ENCODE assay signal across 8 mouse cellular contexts in genomic region chr12:56681096-56681811, GRCm38 (mm10). TPM values are rescaled to one million over a fixed set of nuclear protein-coding genes. Genes with fewer than 3 reads are reported as not detected.
DNase-seq lines count a peak whose midpoint lies in the region; ATAC-seq and TF ChIP-seq lines count a peak whose summit lies in the region.

No protein-coding gene starts in this region.

- H3K27me3 ChIP-seq in lung, embryonic 14.5 days (ENCODE audit: insufficient read depth, low read length), result peaks cover 64% of the 10 kb centered on the region
- peaks cover 59% of the 10 kb centered on the region for H3K27me3 ChIP-seq in heart, embryonic 16.5 days (ENCODE audit: control insufficient read depth, insufficient read depth, low read length)
- peaks cover 70% of the 10 kb centered on the region for H3K27me3 ChIP-seq in limb, embryonic 12.5 days

- no peaks in the 10 kb centered on the region for H3K36me3 ChIP-seq in lung, embryonic 14.5 days (ENCODE audit: insufficient read depth)
- H3K36me3 ChIP-seq in heart, embryonic 16.5 days (ENCODE audit: control insufficient read depth, insufficient read depth), result no peaks in the 10 kb centered on the region
- no peaks in the 10 kb centered on the region for H3K36me3 ChIP-seq in limb, embryonic 12.5 days

- 1% methylated on average over 38 of the region's 38 CpGs for WGBS in lung, embryonic 14.5 days
- under 1% methylated on average over 38 of the region's 38 CpGs for WGBS in heart, embryonic 16.5 days
- 2% methylated on average over 38 of the region's 38 CpGs for WGBS in limb, embryonic 12.5 days

- no peaks in the 10 kb centered on the region for H3K4me1 ChIP-seq in lung, embryonic 14.5 days (ENCODE audit: insufficient read depth)
- H3K4me1 ChIP-seq in heart, embryonic 16.5 days (ENCODE audit: control insufficient read depth, insufficient read depth, low read length), result peaks cover 6% of the 10 kb centered on the region; the same call in 1 of the 2 replicates
- peaks cover 24% of the 10 kb centered on the region for H3K4me1 ChIP-seq in limb, embryonic 12.5 days (replicated peaks)

- H3K4me2 ChIP-seq in lung, embryonic 14.5 days, result peak overlapping the region; percentile 63
- peak overlapping the region; percentile 64 for H3K4me2 ChIP-seq in heart, embryonic 16.5 days (ENCODE audit: low read depth, low read length)
- peak overlapping the region; percentile 83 for H3K4me2 ChIP-seq in limb, embryonic 12.5 days

- peak; percentile 75 for DNase-seq in lung, embryonic 14.5 days
- DNase-seq in lung, adult 18-20 months, result no peak
- DNase-seq in neural tube, embryonic 10.5 days (ENCODE audit: extremely low spot score, low spot score), result peak; percentile 71
- DNase-seq in gastrocnemius, postnatal 14 days, result no peak
- DNase-seq in cerebellum, adult 9-10 months, result no peak
- DNase-seq in adrenal gland, adult 2 months, result no peak

- peak overlapping the region; percentile 38; the same call in 1 of the 2 replicates for H3K9ac ChIP-seq in lung, embryonic 14.5 days
- H3K9ac ChIP-seq in heart, embryonic 16.5 days (ENCODE audit: low read length), result peak overlapping the region; percentile 11; the same call in 1 of the 2 replicates
- H3K9ac ChIP-seq in limb, embryonic 12.5 days (replicated peaks), result peak overlapping the region; percentile 58

- peak; percentile 69 for TF ChIP-seq CTCF in lung, embryonic 14.5 days (IDR thresholded peaks at IDR 0.05; ENCODE audit: low read depth)

- ATAC-seq in lung, embryonic 14.5 days (ENCODE audit: insufficient read depth), result peak; percentile 75
- ATAC-seq in heart, embryonic 16.5 days (replicated peaks; ENCODE audit: extremely low read depth, insufficient read depth, low FRiP score), result no peak
- peak; percentile 73 for ATAC-seq in limb, embryonic 12.5 days (ENCODE audit: insufficient number of reproducible peaks, insufficient read depth, low FRiP score, low TSS enrichment, low read depth)

- H3K27ac ChIP-seq in lung, embryonic 14.5 days (ENCODE audit: low read depth), result no peak overlapping the region
- H3K27ac ChIP-seq in heart, embryonic 16.5 days (ENCODE audit: low read length), result no peak overlapping the region
- H3K27ac ChIP-seq in limb, embryonic 12.5 days, result no peak overlapping the region

- no peaks in the 10 kb centered on the region for H3K9me3 ChIP-seq in lung, embryonic 14.5 days (ENCODE audit: low read depth, low read length)
- H3K9me3 ChIP-seq in heart, embryonic 16.5 days (replicated peaks; ENCODE audit: control insufficient read depth, low read length), result no peaks in the 10 kb centered on the region
- no peaks in the 10 kb centered on the region for H3K9me3 ChIP-seq in limb, embryonic 12.5 days

- H3K4me3 ChIP-seq in lung, embryonic 14.5 days (ENCODE audit: low read depth, low read length), result peak overlapping the region; percentile 32
- peak overlapping the region; percentile 43 for H3K4me3 ChIP-seq in heart, embryonic 16.5 days (ENCODE audit: low read length)
- peak overlapping the region; percentile 42 for H3K4me3 ChIP-seq in limb, embryonic 12.5 days (replicated peaks)

- intact Hi-C loops in gastrocnemius, postnatal 14 days (cut with DNase I; ENCODE audit: low total_unique reads), result no loop called here

RNA-seq across cellular contexts. Expression of gene Pax9, which starts 10.3 kb away (rescaled TPM):
- 0.09 and 0.25 TPM in 2 replicates for polyA plus RNA-seq in lung, embryonic 14.5 days (2014; fragmentation: Nextera tagmentation; extraction: Ambion mirVana)
- polyA plus RNA-seq in heart, embryonic 16.5 days (2015; fragmentation: Nextera tagmentation; extraction: Ambion mirVana), result 1.6 and 2.4 TPM in 2 replicates
- 6.0 and 9.6 TPM in 2 replicates for polyA plus RNA-seq in limb, embryonic 12.5 days (2016; fragmentation: Nextera tagmentation; extraction: Ambion mirVana)
- under 1 TPM in 1 of 2 experiments, not detected in 1; 0.04 TPM for total RNA-seq in gastrocnemius, postnatal 14 days (2021)
- not detected for total RNA-seq in adrenal gland, adult 2 months (2021)
- polyA plus RNA-seq in adrenal gland, adult 2 months (2012; rRNA removed), result not detected in 2 replicates

Comparison
In these comparisons a context has a peak if more than half of its experiments do, and no peak if none do; other contexts are left out.
1. DNase-seq: peak in lung, embryonic 14.5 days (single experiment) and neural tube, embryonic 10.5 days (single experiment); none in lung, adult 18-20 months (0 of 2), gastrocnemius, postnatal 14 days (single experiment), cerebellum, adult 9-10 months (single experiment) and adrenal gland, adult 2 months (single experiment).
2. Peak in every context shown above with its lines, with median percentiles within 50 percentile points of each other: H3K4me2 ChIP-seq, H3K4me3 ChIP-seq and H3K9ac ChIP-seq.